Mouse (Mus musculus): ENCODE results near the gene Lcorl. TPM values are rescaled to one million over a fixed set of nuclear protein-coding genes. Genes with fewer than 3 reads are reported as not detected.

Gene Lcorl
- total and polyA plus RNA-seq, 3 experiments = 0.57 to 7.8 (median 7.1) TPM

DNA sequence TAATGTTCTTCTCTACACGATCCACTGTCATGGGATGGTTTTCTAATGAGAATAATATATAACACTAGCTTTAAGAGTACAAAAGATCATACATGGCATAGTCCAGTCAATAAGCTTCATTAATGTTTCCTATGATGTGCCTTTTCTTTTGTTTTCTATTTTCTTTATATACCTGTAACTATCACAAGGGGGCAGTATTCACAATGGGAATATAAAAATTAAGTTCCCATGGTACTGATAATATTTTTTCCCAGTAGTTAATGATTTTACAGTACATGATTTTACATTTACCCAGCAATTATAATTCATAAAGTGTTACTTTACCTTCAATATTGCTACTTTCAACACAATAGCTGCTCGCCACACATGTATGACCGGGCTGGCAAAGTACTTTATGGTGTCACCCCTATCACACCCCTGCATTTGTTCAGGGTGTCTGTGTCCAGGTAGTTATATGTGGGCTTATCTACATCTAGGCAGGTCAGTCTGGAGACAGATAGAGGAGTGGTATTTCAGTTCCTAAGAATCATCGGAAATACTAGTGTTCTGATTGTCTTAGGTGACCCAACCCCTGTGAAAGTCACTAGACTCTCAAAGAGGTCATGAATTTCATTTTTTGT is 99.8 kb downstream of the Lcorl start:
- WGBS = 82% methylated on average over 4 of the region's 4 CpGs
- intact Hi-C loops (cut with DNase I) = loop anchor here (1.0 kb wide), 1 partner anchor 590 kb away; no protein-coding TSS in a partner anchor
- no peak overlapping the region for H3K4me3 ChIP-seq
- no peak for DNase-seq
- peak; percentile 82 for TF ChIP-seq CTCF (IDR thresholded peaks at IDR 0.05)
- no peak for TF ChIP-seq EP300 (IDR thresholded peaks at IDR 0.05; ENCODE audit: insufficient read depth, low read depth, low read length)
- H3K27ac ChIP-seq = no peak overlapping the region
- H3K36me3 ChIP-seq (ENCODE audit: control insufficient read depth, insufficient read depth, low read length) = no peaks in the 10 kb centered on the region
- no peaks in the 10 kb centered on the region for H3K79me2 ChIP-seq (replicated peaks; ENCODE audit: control insufficient read depth, insufficient read depth, low read length)
- H3K9ac ChIP-seq (ENCODE audit: low read depth, low read length) = no peak overlapping the region
- no peaks in the 10 kb centered on the region for H3K4me1 ChIP-seq (ENCODE audit: control insufficient read depth, insufficient read depth, low read length)
- H3K27me3 ChIP-seq (ENCODE audit: control insufficient read depth, insufficient read depth, low read length) = no peaks in the 10 kb centered on the region

DNA sequence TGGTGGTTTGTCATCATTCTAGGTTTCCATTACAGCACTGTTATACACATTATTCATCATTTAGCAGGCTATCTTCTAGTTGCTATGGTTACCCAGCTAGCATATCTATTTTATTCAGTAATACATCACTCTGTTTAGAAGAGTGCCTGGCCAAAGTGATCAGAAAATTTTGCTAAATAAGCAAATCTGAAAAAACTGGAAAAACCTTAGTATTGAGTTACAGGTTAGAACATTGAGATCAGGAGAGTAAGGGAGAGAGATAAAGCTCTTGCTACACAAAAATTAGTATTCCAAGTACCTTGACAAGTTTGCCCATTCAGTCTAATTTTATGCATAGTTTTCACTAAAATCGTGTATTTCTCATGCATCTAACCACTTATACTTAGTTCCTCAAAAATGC is 119.5 kb downstream of the Lcorl start:
- no peak for DNase-seq
- Histone ChIP-seq H3K4me3 (no peak overlapping the region), H3K4me1 (ENCODE audit: control insufficient read depth, insufficient read depth, low read length) (no peaks in the 10 kb centered on the region), H3K27me3 (ENCODE audit: control insufficient read depth, insufficient read depth, low read length) (no peaks in the 10 kb centered on the region), H3K36me3 (ENCODE audit: control insufficient read depth, insufficient read depth, low read length) (no peaks in the 10 kb centered on the region), H3K9ac (ENCODE audit: low read depth, low read length) (no peak overlapping the region), H3K27ac (no peak overlapping the region), H3K79me2 (replicated peaks; ENCODE audit: control insufficient read depth, insufficient read depth, low read length) (no peaks in the 10 kb centered on the region)
- intact Hi-C loops (cut with DNase I) = no loop called here
- WGBS = 87% methylated on average over 1 of the region's 1 CpGs
- no peak for TF ChIP-seq CTCF (IDR thresholded peaks at IDR 0.05)
- TF ChIP-seq EP300 (IDR thresholded peaks at IDR 0.05; ENCODE audit: insufficient read depth, low read depth, low read length) = no peak
- TF ChIP-seq POLR2A (IDR thresholded peaks at IDR 0.05; ENCODE audit: insufficient read depth, low read depth, low read length) = no peak

DNA sequence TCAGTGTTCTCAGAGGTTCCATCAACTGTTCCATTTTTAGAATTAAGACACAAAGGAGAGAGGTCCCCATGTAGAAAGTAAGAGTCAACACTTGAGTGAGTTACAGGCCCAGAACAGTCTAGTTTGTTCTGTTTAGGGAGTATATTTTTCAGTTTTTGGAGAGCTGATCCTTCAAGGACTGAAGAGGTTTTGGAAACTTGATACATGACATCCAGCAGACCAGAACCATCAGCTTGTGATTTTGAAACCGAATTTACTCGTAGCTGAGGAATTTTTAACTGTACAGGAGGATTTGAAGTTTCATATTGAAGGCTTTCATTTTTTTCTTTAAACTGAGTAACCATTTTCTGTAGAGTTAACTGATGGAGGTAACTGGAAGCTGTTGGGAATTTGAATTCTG is 123.7 kb downstream of the Lcorl start:
- intact Hi-C loops (cut with DNase I) = no loop called here
- Histone ChIP-seq H3K27ac (no peak overlapping the region), H3K4me1 (ENCODE audit: control insufficient read depth, insufficient read depth, low read length) (no peaks in the 10 kb centered on the region), H3K4me3 (no peak overlapping the region), H3K79me2 (replicated peaks; ENCODE audit: control insufficient read depth, insufficient read depth, low read length) (no peaks in the 10 kb centered on the region), H3K36me3 (ENCODE audit: control insufficient read depth, insufficient read depth, low read length) (no peaks in the 10 kb centered on the region), H3K27me3 (ENCODE audit: control insufficient read depth, insufficient read depth, low read length) (no peaks in the 10 kb centered on the region), H3K9ac (ENCODE audit: low read depth, low read length) (no peak overlapping the region)
- no peak for TF ChIP-seq EP300 (IDR thresholded peaks at IDR 0.05; ENCODE audit: insufficient read depth, low read depth, low read length)
- TF ChIP-seq POLR2A (IDR thresholded peaks at IDR 0.05; ENCODE audit: insufficient read depth, low read depth, low read length) = no peak
- TF ChIP-seq CTCF (IDR thresholded peaks at IDR 0.05) = no peak
- no peak for DNase-seq
- WGBS = 93% methylated on average over 2 of the region's 2 CpGs

- Histone ChIP-seq H3K79me2 (replicated peaks; ENCODE audit: control insufficient read depth, insufficient read depth, low read length) (no peaks in the 10 kb centered on the region), H3K27me3 (ENCODE audit: control insufficient read depth, insufficient read depth, low read length) (no peaks in the 10 kb centered on the region), H3K4me3 (no peak overlapping the region), H3K36me3 (ENCODE audit: control insufficient read depth, insufficient read depth, low read length) (no peaks in the 10 kb centered on the region), H3K9ac (ENCODE audit: low read depth, low read length) (no peak overlapping the region), H3K4me1 (ENCODE audit: control insufficient read depth, insufficient read depth, low read length) (no peaks in the 10 kb centered on the region), H3K27ac (no peak overlapping the region)
- intact Hi-C loops (cut with DNase I) = no loop called here
- 77% methylated on average over 6 of the region's 6 CpGs for WGBS
- no peak for DNase-seq
- no peak for TF ChIP-seq POLR2A (IDR thresholded peaks at IDR 0.05; ENCODE audit: insufficient read depth, low read depth, low read length)
- TF ChIP-seq CTCF (IDR thresholded peaks at IDR 0.05) = no peak
- TF ChIP-seq EP300 (IDR thresholded peaks at IDR 0.05; ENCODE audit: insufficient read depth, low read depth, low read length) = no peak
Measured at GRCm38 (mm10) chr5:45718848-45719488, 138.4 kb downstream of the Lcorl start.

- H3K27ac ChIP-seq = no peak overlapping the region
- H3K9ac ChIP-seq (ENCODE audit: low read depth, low read length) = no peak overlapping the region
- no peaks in the 10 kb centered on the region for H3K27me3 ChIP-seq (ENCODE audit: control insufficient read depth, insufficient read depth, low read length)
- no peaks in the 10 kb centered on the region for H3K79me2 ChIP-seq (replicated peaks; ENCODE audit: control insufficient read depth, insufficient read depth, low read length)
- intact Hi-C loops (cut with DNase I) = no loop called here
- DNase-seq = no peak
- no peaks in the 10 kb centered on the region for H3K36me3 ChIP-seq (ENCODE audit: control insufficient read depth, insufficient read depth, low read length)
- no peaks in the 10 kb centered on the region for H3K4me1 ChIP-seq (ENCODE audit: control insufficient read depth, insufficient read depth, low read length)
- WGBS = 91% methylated on average over 2 of the region's 2 CpGs
- no peak for TF ChIP-seq EP300 (IDR thresholded peaks at IDR 0.05; ENCODE audit: insufficient read depth, low read depth, low read length)
- no peak for TF ChIP-seq CTCF (IDR thresholded peaks at IDR 0.05)
- no peak for TF ChIP-seq POLR2A (IDR thresholded peaks at IDR 0.05; ENCODE audit: insufficient read depth, low read depth, low read length)
- no peak overlapping the region for H3K4me3 ChIP-seq
Measured at GRCm38 (mm10) chr5:45709653-45710052, 147.8 kb downstream of the Lcorl start.

DNA sequence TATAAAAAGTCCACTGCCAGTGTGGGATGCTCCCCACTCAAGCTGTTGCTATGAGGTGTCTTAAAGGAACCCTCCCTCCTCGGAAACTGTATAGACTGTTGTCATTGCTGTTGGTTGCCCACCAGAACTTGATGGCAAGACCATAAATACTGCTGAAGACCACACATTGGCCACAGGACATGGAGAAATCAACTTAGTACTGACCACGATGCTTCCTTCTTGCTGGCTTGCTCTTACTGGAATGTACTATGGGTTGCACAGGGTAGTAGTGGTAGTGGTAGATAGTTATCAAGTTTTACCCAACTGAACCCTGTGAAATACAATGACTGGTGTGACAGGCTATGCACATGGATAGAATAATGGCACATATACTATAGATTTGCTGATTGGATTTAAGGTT is 150.6 kb downstream of the Lcorl start:
- DNase-seq = no peak
- no peaks in the 10 kb centered on the region for H3K36me3 ChIP-seq (ENCODE audit: control insufficient read depth, insufficient read depth, low read length)
- H3K27me3 ChIP-seq (ENCODE audit: control insufficient read depth, insufficient read depth, low read length) = no peaks in the 10 kb centered on the region
- no peak overlapping the region for H3K27ac ChIP-seq
- H3K9ac ChIP-seq (ENCODE audit: low read depth, low read length) = no peak overlapping the region
- H3K79me2 ChIP-seq (replicated peaks; ENCODE audit: control insufficient read depth, insufficient read depth, low read length) = no peaks in the 10 kb centered on the region
- 91% methylated on average over 2 of the region's 2 CpGs for WGBS
- intact Hi-C loops (cut with DNase I) = no loop called here
- no peak for TF ChIP-seq POLR2A (IDR thresholded peaks at IDR 0.05; ENCODE audit: insufficient read depth, low read depth, low read length)
- TF ChIP-seq EP300 (IDR thresholded peaks at IDR 0.05; ENCODE audit: insufficient read depth, low read depth, low read length) = no peak
- TF ChIP-seq CTCF (IDR thresholded peaks at IDR 0.05) = no peak
- H3K4me1 ChIP-seq (ENCODE audit: control insufficient read depth, insufficient read depth, low read length) = no peaks in the 10 kb centered on the region
- no peak overlapping the region for H3K4me3 ChIP-seq

Data from heart, adult 2 months (tissue).